In the genomic region with DNA sequence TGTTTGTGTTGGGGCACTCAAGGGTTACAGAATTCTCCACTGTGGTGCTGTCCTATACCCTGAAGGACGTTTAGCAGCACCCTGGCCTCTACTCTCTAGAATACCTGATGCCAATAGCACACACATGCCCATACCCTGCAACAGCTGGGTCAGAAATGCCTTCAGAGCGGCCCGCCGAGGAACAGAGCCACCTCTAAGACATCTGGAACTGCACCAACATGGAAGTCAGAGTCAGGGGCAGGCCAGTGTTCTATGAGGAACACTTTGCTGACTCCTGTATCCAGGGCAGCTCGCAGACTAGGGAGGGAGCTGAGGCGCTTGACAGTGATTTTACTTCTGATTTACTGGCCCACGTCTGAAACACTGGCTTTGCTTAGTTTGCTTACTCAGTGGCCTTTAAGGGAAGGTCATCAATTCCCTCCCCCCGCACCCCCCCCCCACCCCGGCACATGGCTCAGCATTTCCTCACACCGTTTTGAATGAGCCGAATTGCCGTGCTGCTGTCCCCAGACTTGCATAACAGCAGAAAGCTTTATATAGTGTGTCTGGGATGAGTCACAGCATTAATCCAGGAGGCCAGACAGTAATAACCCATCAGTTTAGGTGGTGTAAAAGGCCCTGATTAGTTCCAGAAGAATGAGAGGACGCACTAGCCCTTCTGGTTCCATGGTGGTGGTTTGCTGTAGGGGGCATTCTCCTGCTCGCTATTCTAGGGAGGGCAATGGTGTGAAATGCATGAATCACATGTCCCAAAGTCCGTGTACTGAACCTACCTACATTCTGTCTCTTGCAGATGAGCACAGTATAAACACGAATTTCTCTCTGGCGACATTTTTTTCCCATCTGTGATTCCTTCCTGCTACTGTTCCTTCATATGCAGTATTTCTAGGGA, we compare ENCODE assay signal across 1 mouse cellular context.
TF ChIP-seq lines count a peak whose summit lies in the region.

No protein-coding gene starts in this region.

TF ChIP-seq in myocyte, 11 proteins besides CTCF, POLR2A, EP300 and RAD21:
- TF ChIP-seq MYOG (IDR thresholded peaks at IDR 0.05; ENCODE audit: control insufficient read depth in 1 of 3, insufficient read depth in 1 of 3, insufficient read length in 2 of 3, low read depth in 2 of 3) (no peak), MAX (IDR thresholded peaks at IDR 0.05; ENCODE audit: low read depth) (no peak), CEBPB (IDR thresholded peaks at IDR 0.05; ENCODE audit: insufficient read depth, poor library complexity, severe bottlenecking) (no peak; the same call in 1 of the 2 replicates), POLR2AphosphoS2 (IDR thresholded peaks at IDR 0.05; ENCODE audit: insufficient read length, low read depth) (no peak), TCF12 (IDR thresholded peaks at IDR 0.05; ENCODE audit: insufficient read depth, poor library complexity, severe bottlenecking) (no peak), E2F4 (IDR thresholded peaks at IDR 0.05; ENCODE audit: insufficient read depth) (no peak), REST (IDR thresholded peaks at IDR 0.05; ENCODE audit: insufficient read depth, insufficient read length) (no peak), USF1 (IDR thresholded peaks at IDR 0.05; ENCODE audit: low read depth) (no peak)
TF ChIP-seq in myocyte: peak in this region for 0.
